Mouse (Mus musculus) intestine, embryonic 15.5 days (tissue): ENCODE data around the gene 1700013H16Rik. TPM values are rescaled to one million over a fixed set of nuclear protein-coding genes. Genes with fewer than 3 reads are reported as not detected.

Source experiments
- ATAC-seq: fragments of 200-750 bp; cut with Nextera tagmentation; 2 replicates; pipeline ENCODE4 v1.8.0; 2017; ENCODE audit warnings: moderate TSS enrichment, moderate library complexity
- H3K27ac ChIP-seq: fragments of 300-500 bp; sonication (generic); 2 replicates; pipeline ENCODE4 v1.5.1; 2015; ENCODE audit warnings: mild to moderate bottlenecking, inconsistent platforms
- H3K27me3 ChIP-seq: fragments of 300-500 bp; sonication (generic); replicated peaks from 2 replicates; pipeline ENCODE4 v1.6.1; 2015; ENCODE audit warnings: inconsistent platforms
- H3K36me3 ChIP-seq: fragments of 300-500 bp; sonication (generic); 2 replicates; pipeline ENCODE4 v1.6.1; 2015; ENCODE audit warnings: inconsistent platforms
- H3K4me1 ChIP-seq: fragments of 300-500 bp; sonication (generic); replicated peaks from 2 replicates; pipeline ENCODE4 v1.6.1; 2015; ENCODE audit warnings: inconsistent platforms
- H3K4me2 ChIP-seq: fragments of 300-500 bp; sonication (generic); replicated peaks from 2 replicates; pipeline ENCODE4 v1.6.1; 2015; ENCODE audit warnings: mild to moderate bottlenecking, inconsistent platforms
- H3K4me3 ChIP-seq: fragments of 300-500 bp; sonication (generic); replicated peaks from 2 replicates; pipeline ENCODE4 v1.5.1; 2015; ENCODE audit warnings: inconsistent platforms
- H3K9ac ChIP-seq: fragments of 300-500 bp; sonication (generic); 2 replicates; pipeline ENCODE4 v1.6.1; 2015; ENCODE audit warnings: inconsistent platforms
- H3K9me3 ChIP-seq: fragments of 300-500 bp; sonication (generic); 2 replicates; pipeline ENCODE4 v1.6.1; 2016; ENCODE audit warnings: inconsistent platforms
- WGBS: fragments of 180-500 bp; shearing (Covaris S2); methylation state at CpG from one replicate; pipeline ENCODE4 v1.1.7; 2015; 5-methylcytosine and 5-hydroxymethylcytosine counted together
- polyA plus RNA-seq: library from polyadenylated mRNA; unstranded; fragments of >200 nt; fragmentation: Nextera tagmentation; extraction: Ambion mirVana; gene quantifications from 2 replicates; pipeline ENCODE4 v1.2.1, GENCODE M21; 2015

The 1700013H16Rik gene
- polyA plus RNA-seq, 1 experiment from 2014 or later = 0.11 TPM

DNA sequence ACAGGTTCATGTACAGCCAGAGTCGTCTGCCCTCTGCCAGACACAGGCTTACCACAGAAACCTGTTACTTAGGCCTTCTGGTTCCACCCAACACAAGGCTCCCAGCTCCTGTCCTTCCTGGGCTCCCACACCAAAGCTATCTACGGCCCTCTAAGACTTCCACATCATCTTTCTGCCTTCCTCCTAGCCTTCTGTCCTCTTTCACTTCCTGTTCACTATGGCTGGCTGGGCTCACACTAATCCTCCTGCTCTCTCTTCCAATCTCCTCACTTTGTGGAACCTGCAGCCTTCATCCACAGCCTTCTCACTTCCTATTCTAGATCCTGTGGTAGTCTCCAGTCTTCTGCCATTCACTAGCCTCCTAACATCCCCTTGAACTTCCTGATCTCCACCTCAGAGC is 64.5 kb downstream of the 1700013H16Rik start:
- no peak for ATAC-seq
- H3K4me2 ChIP-seq = no peak overlapping the region
- 73% methylated on average over 2 of the region's 2 CpGs for WGBS

More for the DNA sequence above, 64.5 kb downstream of the 1700013H16Rik start:
- no peak overlapping the region for H3K27ac ChIP-seq
- H3K9ac ChIP-seq = no peak overlapping the region
- H3K4me1 ChIP-seq = no peaks in the 10 kb centered on the region
- H3K36me3 ChIP-seq = no peaks in the 10 kb centered on the region
- no peaks in the 10 kb centered on the region for H3K9me3 ChIP-seq
- H3K4me3 ChIP-seq = no peak overlapping the region
- no peaks in the 10 kb centered on the region for H3K27me3 ChIP-seq

Other genes with a start within 250 kb of the 1700013H16Rik start
- 26.1 and 28.0 TPM in 2 replicates for gene Rtl8c, start 149.8 kb downstream of the 1700013H16Rik start, polyA plus RNA-seq
- not detected in 2 replicates for gene Gm14597, start 148.9 kb downstream of the 1700013H16Rik start, polyA plus RNA-seq
- 48.5 and 52.1 TPM in 2 replicates for gene Rtl8a, start 114.1 kb downstream of the 1700013H16Rik start, polyA plus RNA-seq
- gene Rtl8b, start 87.4 kb downstream of the 1700013H16Rik start, polyA plus RNA-seq = 46.8 and 47.3 TPM in 2 replicates
- 0.10 and 0.11 TPM in 2 replicates for gene 4930502E18Rik, start 33.0 kb downstream of the 1700013H16Rik start, polyA plus RNA-seq
- not detected in 2 replicates for gene Zfp36l3, start 18.6 kb upstream of the 1700013H16Rik start, polyA plus RNA-seq
- 1.7 and 2.7 TPM in 2 replicates for gene Xlr, start 39.9 kb upstream of the 1700013H16Rik start, polyA plus RNA-seq